18 mouse cellular contexts compared by ENCODE assay signal in the genomic region with DNA sequence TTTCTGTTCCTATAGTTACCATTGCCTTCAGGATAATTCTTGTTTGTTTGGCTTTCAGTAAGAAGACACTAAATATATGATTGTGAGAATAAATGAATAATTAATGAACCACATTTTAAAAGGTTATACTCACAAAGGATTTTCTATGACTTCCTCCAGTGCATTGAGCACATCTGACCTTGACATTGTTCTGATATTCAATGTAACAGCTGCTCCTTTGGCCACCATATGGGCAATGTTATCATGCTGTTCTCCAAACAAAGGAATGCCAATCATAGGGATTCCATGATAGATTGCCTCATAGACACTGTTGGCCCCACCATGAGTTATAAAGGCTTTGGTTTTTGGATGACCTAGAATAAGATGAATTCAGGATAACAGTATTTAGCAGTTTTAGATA. TPM values are rescaled to one million over a fixed set of nuclear protein-coding genes. Genes with fewer than 3 reads are reported as not detected.
"Had no signal": no experiment of that assay in that cellular context is flagged by ENCODE, and none has a peak within 500 bp of the region (broad histone marks: within the 10 kb centered on the region; RNA-seq: fewer than 3 reads in every experiment).

No protein-coding gene starts in this region.

RNA-seq across cellular contexts. Expression of gene Ugt2b37, which starts 12.5 kb away (rescaled TPM):
- polyA plus RNA-seq: heart, embryonic 10.5 days; heart, embryonic 11.5 days; heart, embryonic 12.5 days; heart, embryonic 13.5 days; heart, embryonic 14.5 days; heart, embryonic 15.5 days; heart, embryonic 16.5 days; heart, postnatal 0 days; hindbrain, embryonic 13.5 days; hindbrain, embryonic 14.5 days; hindbrain, embryonic 15.5 days; hindbrain, embryonic 16.5 days; hindbrain, postnatal 0 days; inflammation-experienced regulatory T-cells, adult 6 months; intestine, embryonic 14.5 days; intestine, embryonic 15.5 days; intestine, embryonic 16.5 days; large intestine, adult 2 months had no signal
